Mouse (Mus musculus): Measurements from ENCODE around the gene Ndufv3.

Gene Ndufv3

GRCm38 (mm10) chr17:31519946-31520838 is at the start of gene Ndufv3, which contains the start of gene Wdr4:
Ndufv3 (plus strand) TSS chr17:31520115.
Wdr4 (minus strand) TSS chr17:31519980.
- peak; percentile 95 to 99 for DNase-seq (ENCODE audit: low spot score in 2 of 2)

GRCm38 (mm10) chr17:31470766-31471418 is 49.0 kb upstream of the Ndufv3 start:
- DNase-seq (ENCODE audit: low spot score in 2 of 2) = no peak

GRCm38 (mm10) chr17:31474388-31474787 is 45.5 kb upstream of the Ndufv3 start:
- no peak for DNase-seq (ENCODE audit: low spot score in 2 of 2)

GRCm38 (mm10) chr17:31478606-31479005 is 41.3 kb upstream of the Ndufv3 start:
- DNase-seq (ENCODE audit: low spot score in 2 of 2) = no peak

- no peak for DNase-seq (ENCODE audit: low spot score in 2 of 2)
Observed at GRCm38 (mm10) chr17:31479108-31479844, 40.6 kb upstream of the Ndufv3 start.

GRCm38 (mm10) chr17:31486616-31487198 is 33.2 kb upstream of the Ndufv3 start:
- DNase-seq (ENCODE audit: low spot score in 2 of 2) = no peak

- DNase-seq (ENCODE audit: low spot score in 2 of 2) = no peak
Observed at GRCm38 (mm10) chr17:31487433-31488060, 32.4 kb upstream of the Ndufv3 start.

GRCm38 (mm10) chr17:31491355-31491754 is 28.6 kb upstream of the Ndufv3 start:
- DNase-seq (ENCODE audit: low spot score in 2 of 2) = no peak

- peak; percentile 82 to 86 for DNase-seq (ENCODE audit: low spot score in 2 of 2)
Observed at GRCm38 (mm10) chr17:31492416-31492815, 27.5 kb upstream of the Ndufv3 start.

GRCm38 (mm10) chr17:31494989-31495388 is 24.9 kb upstream of the Ndufv3 start:
- DNase-seq (ENCODE audit: low spot score in 2 of 2) = no peak

GRCm38 (mm10) chr17:31497726-31498125 is 22.2 kb upstream of the Ndufv3 start:
- no peak for DNase-seq (ENCODE audit: low spot score in 2 of 2)

GRCm38 (mm10) chr17:31499725-31500124 is 20.2 kb upstream of the Ndufv3 start:
- DNase-seq (ENCODE audit: low spot score in 2 of 2) = no peak

- no peak for DNase-seq (ENCODE audit: low spot score in 2 of 2)
Observed at GRCm38 (mm10) chr17:31500416-31500815, 19.5 kb upstream of the Ndufv3 start.

- no peak for DNase-seq (ENCODE audit: low spot score in 2 of 2)
Observed at GRCm38 (mm10) chr17:31500908-31501307, 19.0 kb upstream of the Ndufv3 start.

GRCm38 (mm10) chr17:31502261-31502927 is 17.5 kb upstream of the Ndufv3 start:
- DNase-seq (ENCODE audit: low spot score in 2 of 2) = no peak

GRCm38 (mm10) chr17:31503337-31503736 is 16.6 kb upstream of the Ndufv3 start:
- DNase-seq (ENCODE audit: low spot score in 2 of 2) = peak in 1 of 2 experiments; percentile 35

GRCm38 (mm10) chr17:31503936-31504335 is 16.0 kb upstream of the Ndufv3 start:
- no peak for DNase-seq (ENCODE audit: low spot score in 2 of 2)

GRCm38 (mm10) chr17:31505013-31505412 is 14.9 kb upstream of the Ndufv3 start:
- DNase-seq (ENCODE audit: low spot score in 2 of 2) = no peak

- DNase-seq (ENCODE audit: low spot score in 2 of 2) = no peak
Observed at GRCm38 (mm10) chr17:31506282-31506681, 13.6 kb upstream of the Ndufv3 start.

GRCm38 (mm10) chr17:31510944-31511343 is 9.0 kb upstream of the Ndufv3 start:
- no peak for DNase-seq (ENCODE audit: low spot score in 2 of 2)

Data from frontal cortex, postnatal 36 days (tissue).